ENCODE assay signal across 12 mouse cellular contexts in genomic region chr15:83665993-83666392, GRCm38 (mm10). TPM values are rescaled to one million over a fixed set of nuclear protein-coding genes. Genes with fewer than 3 reads are reported as not detected.
DNase-seq lines count a peak whose midpoint lies in the region; ATAC-seq and TF ChIP-seq lines count a peak whose summit lies in the region.
"Had no signal": no experiment of that assay in that cellular context is flagged by ENCODE, and none has a peak within 500 bp of the region (broad histone marks: within the 10 kb centered on the region; RNA-seq: fewer than 3 reads in every experiment).

No protein-coding gene starts in this region.

- no peaks in the 10 kb centered on the region for H3K36me3 ChIP-seq in forebrain, embryonic 13.5 days (ENCODE audit: poor library complexity, severe bottlenecking)
- no peaks in the 10 kb centered on the region for H3K36me3 ChIP-seq in forebrain, embryonic 16.5 days (ENCODE audit: control insufficient read depth, insufficient read depth)
- no peaks in the 10 kb centered on the region for H3K36me3 ChIP-seq in hindbrain, postnatal 0 days (ENCODE audit: insufficient read depth, low read length)
- H3K36me3 ChIP-seq: heart, embryonic 12.5 days; lung, embryonic 15.5 days; midbrain, embryonic 12.5 days had no signal

- H3K9ac ChIP-seq in forebrain, embryonic 13.5 days: peak overlapping the region; percentile 16; the same call in 1 of the 2 replicates
- H3K9ac ChIP-seq in forebrain, embryonic 16.5 days (replicated peaks; ENCODE audit: low read depth, low read length): no peak overlapping the region
- H3K9ac ChIP-seq in hindbrain, postnatal 0 days (replicated peaks; ENCODE audit: low read length): no peak overlapping the region
- H3K9ac ChIP-seq: heart, embryonic 12.5 days; lung, embryonic 15.5 days; midbrain, embryonic 12.5 days had no signal

- no peaks in the 10 kb centered on the region for H3K27me3 ChIP-seq in forebrain, embryonic 13.5 days
- no peaks in the 10 kb centered on the region for H3K27me3 ChIP-seq in forebrain, embryonic 16.5 days (replicated peaks; ENCODE audit: control insufficient read depth, insufficient read depth, low read length)
- H3K27me3 ChIP-seq in hindbrain, postnatal 0 days (ENCODE audit: insufficient read depth, low read length): no peaks in the 10 kb centered on the region
- H3K27me3 ChIP-seq: heart, embryonic 12.5 days; lung, embryonic 15.5 days had no signal

- no peak for TF ChIP-seq CTCF in hindbrain, postnatal 0 days (IDR thresholded peaks at IDR 0.05; ENCODE audit: low read depth)

- H3K4me1 ChIP-seq in forebrain, embryonic 13.5 days: peaks cover 17% of the 10 kb centered on the region
- H3K4me1 ChIP-seq in forebrain, embryonic 16.5 days (replicated peaks; ENCODE audit: control insufficient read depth, insufficient read depth, low read length): peaks cover 18% of the 10 kb centered on the region
- 0 out of 2 replicates have a peak, but pooled peaks cover 6% of the 10 kb centered on the region for H3K4me1 ChIP-seq in hindbrain, postnatal 0 days (ENCODE audit: insufficient read depth, low read length)
- H3K4me1 ChIP-seq: lung, embryonic 15.5 days had no signal

- H3K9me3 ChIP-seq in forebrain, embryonic 13.5 days (replicated peaks): no peaks in the 10 kb centered on the region
- H3K9me3 ChIP-seq in forebrain, embryonic 16.5 days (ENCODE audit: control insufficient read depth, low read length): no peaks in the 10 kb centered on the region
- H3K9me3 ChIP-seq in hindbrain, postnatal 0 days (ENCODE audit: low read length): no peaks in the 10 kb centered on the region
- H3K9me3 ChIP-seq: heart, embryonic 12.5 days; lung, embryonic 15.5 days; midbrain, embryonic 12.5 days had no signal

- no peak overlapping the region for H3K4me2 ChIP-seq in forebrain, embryonic 13.5 days
- no peak overlapping the region for H3K4me2 ChIP-seq in forebrain, embryonic 16.5 days (ENCODE audit: low read length)
- H3K4me2 ChIP-seq in hindbrain, postnatal 0 days (ENCODE audit: low read depth, low read length): no peak overlapping the region
- H3K4me2 ChIP-seq: heart, embryonic 12.5 days; lung, embryonic 15.5 days; midbrain, embryonic 12.5 days had no signal

- no peak overlapping the region for H3K4me3 ChIP-seq in forebrain, embryonic 13.5 days
- H3K4me3 ChIP-seq in forebrain, embryonic 16.5 days (replicated peaks; ENCODE audit: low read length): no peak overlapping the region
- no peak overlapping the region for H3K4me3 ChIP-seq in hindbrain, postnatal 0 days (ENCODE audit: low read length)
- H3K4me3 ChIP-seq: heart, embryonic 12.5 days; lung, embryonic 15.5 days; midbrain, embryonic 12.5 days had no signal

- peak; percentile 40 to 43 for DNase-seq in left cerebral cortex, adult 18-20 months (ENCODE audit: low spot score in 2 of 2)
- DNase-seq in left cerebral cortex, adult 8-10 months (ENCODE audit: low spot score in 2 of 2): no peak
- peak; percentile 28 to 40 for DNase-seq in adrenal gland, postnatal 36 days
- DNase-seq in hindbrain, postnatal 0 days (ENCODE audit: low spot score): peak; percentile 53
- DNase-seq: gastrocnemius, postnatal 14 days; spleen, adult 18-20 months had no signal

- no peak overlapping the region for H3K27ac ChIP-seq in forebrain, embryonic 13.5 days
- no peak overlapping the region for H3K27ac ChIP-seq in forebrain, embryonic 16.5 days (ENCODE audit: low read length)
- H3K27ac ChIP-seq in hindbrain, postnatal 0 days: no peak overlapping the region
- H3K27ac ChIP-seq: lung, embryonic 15.5 days; midbrain, embryonic 12.5 days had no signal

- WGBS in forebrain, embryonic 13.5 days: 82% methylated on average over 6 of the region's 6 CpGs
- 79% methylated on average over 6 of the region's 6 CpGs for WGBS in forebrain, embryonic 16.5 days
- 72% methylated on average over 6 of the region's 6 CpGs for WGBS in hindbrain, postnatal 0 days

- no peak for ATAC-seq in forebrain, embryonic 13.5 days
- no peak for ATAC-seq in forebrain, embryonic 16.5 days
- ATAC-seq in hindbrain, postnatal 0 days: no peak
- no peak for ATAC-seq in erythroid progenitor cell, adult 5-6 weeks (replicated peaks; ENCODE audit: low FRiP score, poor library complexity, severe bottlenecking)

RNA-seq across cellular contexts. Expression of gene Scube1, which starts 58.8 kb away (rescaled TPM):
- 10.7 and 13.0 TPM in 2 replicates for polyA plus RNA-seq in forebrain, embryonic 13.5 days (2015; fragmentation: Nextera tagmentation; extraction: Ambion mirVana)
- polyA plus RNA-seq in forebrain, embryonic 16.5 days (2015; fragmentation: Nextera tagmentation; extraction: Ambion mirVana): 21.9 and 23.6 TPM in 2 replicates
- 10 to 100 TPM; 51.8 to 67.1 TPM for total RNA-seq in left cerebral cortex, adult 18-20 months (2021)
- 10 to 100 TPM; 44.7 to 51.8 (median 45.4) TPM for total RNA-seq in left cerebral cortex, adult 8-10 months (2022)
- 1 to 10 TPM; 4.4 to 4.6 TPM for total RNA-seq in adrenal gland, postnatal 36 days (2021)
- total RNA-seq in hindbrain, postnatal 0 days (2014; rRNA removed): 13.4 TPM in 2 replicates
- polyA plus RNA-seq in hindbrain, postnatal 0 days (2015; fragmentation: Nextera tagmentation; extraction: Ambion mirVana): 3.2 and 3.3 TPM in 2 replicates
- not detected in 2 replicates for total RNA-seq in erythroid progenitor cell, adult 5-6 weeks (2015; ENCODE audit: low replicate concordance)
- not detected in 2 replicates for total RNA-seq in erythroid progenitor cell, adult 5-6 weeks (2017; ENCODE audit: low replicate concordance)

Comparison
In these comparisons a context has a peak if more than half of its experiments do, and no peak if none do; other contexts are left out.
1. DNase-seq: peak in left cerebral cortex, adult 18-20 months (2 of 2), adrenal gland, postnatal 36 days (2 of 2) and hindbrain, postnatal 0 days (single experiment); none in left cerebral cortex, adult 8-10 months (0 of 2).
2. RNA of gene Scube1, which starts 58.8 kb away (total RNA-seq): 51.8 to 67.1 TPM in left cerebral cortex, adult 18-20 months, 44.7 to 51.8 TPM in left cerebral cortex, adult 8-10 months, 13.4 TPM in hindbrain, postnatal 0 days and 4.4 to 4.6 TPM in adrenal gland, postnatal 36 days; not detected in erythroid progenitor cell, adult 5-6 weeks; every median in the first group is over 4 times any median in the second.